Mouse (Mus musculus) heart, postnatal 14 days (tissue): Measurements from ENCODE around the gene Ptpn7. TPM values are rescaled to one million over a fixed set of nuclear protein-coding genes. Genes with fewer than 3 reads are reported as not detected.

Experiments used
- DNase-seq, 2 experiments: peaks; one replicate each; pipeline ENCODE4 v3.0.0; 2021 to 2022
- intact Hi-C: fragments of 180-260 bp; cut with DNase I; formaldehyde crosslinking; loops from one replicate; pipeline ENCODE4 v1.15.1; 2025
- total RNA-seq, 2 experiments: library from RNA; stranded (reverse); gene quantifications; 2 replicates each; pipeline ENCODE4 v1.2.3; 2021

Ptpn7 gene
- total RNA-seq, 2 experiments from 2014 or later = 0.72 to 3.3 TPM

DNA sequence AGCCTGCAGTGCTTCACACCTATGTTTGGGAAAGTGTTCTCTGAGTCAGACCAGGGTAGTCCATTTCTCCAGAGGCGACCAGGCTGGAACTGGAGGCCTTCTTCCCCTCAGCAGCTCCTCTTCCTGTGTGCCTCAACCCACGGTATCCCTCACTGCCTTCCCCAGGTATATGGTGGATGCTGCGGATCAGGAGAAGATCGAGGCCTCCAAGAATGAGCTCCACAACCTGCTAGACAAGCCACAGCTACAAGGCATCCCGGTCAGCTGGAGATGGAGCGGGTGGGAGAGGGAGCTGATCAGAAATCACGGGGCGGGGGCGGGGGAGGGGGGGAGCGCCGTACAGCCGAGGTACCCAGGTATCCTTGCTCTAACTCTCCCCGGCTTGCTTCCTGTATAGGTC, 21.5 kb downstream of the Ptpn7 start:
- DNase-seq = no peak
- intact Hi-C loops = no loop called here

- peak; percentile 68 to 79 for DNase-seq
- intact Hi-C loops = no loop called here
Measured at GRCm38 (mm10) chr1:135154411-135154959, 22.0 kb downstream of the Ptpn7 start.

DNA sequence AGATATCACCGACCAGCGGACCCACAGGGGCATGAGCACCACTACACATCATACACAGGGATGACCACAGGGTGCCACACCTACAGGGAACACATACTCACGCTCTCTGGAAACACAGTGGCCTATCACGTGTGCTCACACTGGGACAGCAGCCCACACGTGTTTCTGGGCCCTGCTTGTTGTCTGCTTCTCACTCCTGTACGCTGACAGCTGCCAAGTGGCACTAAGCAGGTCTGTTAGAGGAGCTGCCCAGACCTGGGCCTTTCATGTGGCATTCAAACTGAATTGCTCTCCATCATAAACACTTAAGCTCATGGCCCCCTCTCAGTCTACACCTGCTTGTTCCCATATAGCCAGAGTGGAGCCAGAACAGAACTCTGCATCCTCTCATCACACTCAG, 23.8 kb downstream of the Ptpn7 start:
- intact Hi-C loops = no loop called here
- peak; percentile 36 to 70 for DNase-seq

GRCm38 (mm10) chr1:135158633-135159032, 26.1 kb downstream of the Ptpn7 start:
- no peak for DNase-seq
- intact Hi-C loops = no loop called here

DNA sequence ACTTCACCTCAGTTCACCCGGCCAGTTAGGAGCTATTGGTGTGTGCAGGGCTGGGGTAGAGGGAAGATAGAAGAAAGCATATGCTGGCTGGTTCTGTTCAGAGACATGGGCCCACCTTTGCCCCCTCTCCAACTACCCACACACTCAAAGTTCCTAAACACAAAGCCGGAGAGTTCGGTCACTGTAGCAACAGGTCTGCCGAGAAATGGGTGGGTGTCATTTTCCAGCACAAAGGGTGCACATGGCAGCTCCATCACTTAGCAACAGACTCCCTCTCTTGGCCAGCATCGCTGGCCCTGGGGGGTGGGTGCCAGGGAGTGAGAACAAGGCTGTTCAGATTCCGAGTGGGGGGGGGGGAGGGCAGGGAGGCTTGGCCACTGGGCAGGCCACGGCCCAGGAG, 26.6 kb downstream of the Ptpn7 start:
- DNase-seq = no peak
- intact Hi-C loops = no loop called here

GRCm38 (mm10) chr1:135159556-135160123, 27.1 kb downstream of the Ptpn7 start:
- intact Hi-C loops = no loop called here
- no peak for DNase-seq

- DNase-seq = no peak
- intact Hi-C loops = no loop called here
Measured at GRCm38 (mm10) chr1:135160411-135161050, 28.0 kb downstream of the Ptpn7 start.

DNA sequence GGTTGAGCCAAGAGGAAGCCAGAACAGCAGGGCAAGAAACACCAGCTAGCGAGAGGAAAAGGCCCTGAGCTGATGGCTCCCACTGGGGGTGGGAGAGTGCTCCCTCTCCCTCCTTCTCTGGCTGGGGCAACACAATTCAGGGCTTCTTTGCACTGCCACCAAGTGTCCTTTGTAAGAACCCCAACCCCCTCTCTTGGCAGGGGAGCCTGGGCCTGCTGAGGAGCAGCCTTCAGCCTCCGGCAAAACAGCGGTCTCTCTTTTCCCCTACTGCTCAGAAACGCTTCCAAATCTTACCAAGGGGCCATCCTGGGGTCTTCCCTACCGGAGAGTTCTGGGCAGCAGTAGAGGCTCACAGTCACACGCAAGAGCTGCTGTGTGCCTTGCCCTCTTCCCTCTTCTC, 30.2 kb downstream of the Ptpn7 start:
- no peak for DNase-seq
- intact Hi-C loops = no loop called here

- no peak for DNase-seq
- intact Hi-C loops = no loop called here
Measured at GRCm38 (mm10) chr1:135167435-135167834, 34.9 kb downstream of the Ptpn7 start, which contains the start of gene Gpr37l1. TSS of gene Gpr37l1 (minus strand) at chr1:135167681.

- no peak for DNase-seq
- intact Hi-C loops = no loop called here
Measured at GRCm38 (mm10) chr1:135168453-135169200, 36.1 kb downstream of the Ptpn7 start.

DNA sequence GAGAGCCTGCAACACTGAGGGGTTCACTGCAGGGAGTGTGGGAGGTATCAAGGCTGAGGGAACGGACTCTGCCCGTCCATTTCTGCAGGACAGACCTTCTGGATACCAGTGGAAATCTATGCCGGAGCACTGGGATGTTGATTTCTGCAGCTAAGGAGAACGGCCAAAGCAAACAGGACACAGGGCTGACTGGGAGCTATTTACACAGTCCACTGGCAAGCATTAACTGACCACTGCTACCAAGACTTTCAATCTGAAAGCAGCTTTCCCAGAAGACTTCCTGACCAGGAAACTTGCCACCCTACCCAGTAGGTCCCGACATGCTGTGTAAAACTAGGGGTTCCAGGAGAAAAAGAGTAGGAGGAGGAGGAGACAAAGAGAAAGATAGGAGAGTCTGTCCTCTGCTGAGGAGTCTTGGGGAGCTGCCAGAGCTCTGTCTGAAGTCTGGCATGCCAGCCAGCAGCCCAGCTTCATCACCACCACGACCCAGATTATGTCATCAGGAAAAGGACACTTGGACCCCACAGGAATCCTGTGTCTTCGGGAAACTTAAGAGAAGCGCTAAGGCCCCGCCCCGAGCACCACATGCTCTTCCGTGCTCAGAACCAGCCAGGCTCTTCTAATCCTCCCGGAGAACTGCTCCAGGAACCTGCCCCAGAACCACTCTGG, 37.2 kb downstream of the Ptpn7 start:
- DNase-seq = no peak
- intact Hi-C loops = loop anchor here (5.0 kb wide), 2 partner anchors 373 to 528 kb away; no protein-coding TSS in a partner anchor

GRCm38 (mm10) chr1:135170299-135170698, 37.8 kb downstream of the Ptpn7 start:
- DNase-seq = no peak
- intact Hi-C loops = loop anchor here (5.0 kb wide), 2 partner anchors 372 to 527 kb away; no protein-coding TSS in a partner anchor

- DNase-seq = no peak
- intact Hi-C loops = loop anchor here (5.0 kb wide), 2 partner anchors 371 to 526 kb away; no protein-coding TSS in a partner anchor
Measured at GRCm38 (mm10) chr1:135171202-135171601, 38.7 kb downstream of the Ptpn7 start.

- intact Hi-C loops = loop anchor here (1.0 to 5.0 kb wide), 4 partner anchors 86 to 525 kb away; partner anchors contain the start of gene Elf3
- DNase-seq = peak; percentile 65 to 77
Measured at GRCm38 (mm10) chr1:135171984-135172383, 39.5 kb downstream of the Ptpn7 start.

DNA sequence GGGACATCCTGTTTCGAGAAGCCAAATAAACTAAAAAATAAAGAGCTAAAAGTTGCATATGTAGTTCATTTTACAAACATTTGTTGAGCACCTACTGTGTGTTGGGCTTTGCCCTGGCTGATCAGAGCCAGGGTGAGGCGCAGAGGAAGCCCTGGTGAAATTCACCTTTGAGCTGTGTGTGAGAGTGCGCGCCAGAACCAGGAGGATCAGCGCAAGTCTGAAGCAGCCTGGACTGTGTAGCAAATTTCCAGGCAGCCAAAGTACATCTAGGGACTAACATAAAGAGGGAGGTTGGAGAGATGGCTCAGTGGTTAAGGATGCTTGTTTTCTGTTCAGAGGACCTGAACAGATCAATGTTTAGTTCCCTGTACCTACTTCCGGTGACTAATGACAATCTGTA, 40.8 kb downstream of the Ptpn7 start:
- intact Hi-C loops = loop anchor here (5.0 kb wide), 2 partner anchors 369 to 524 kb away; no protein-coding TSS in a partner anchor
- DNase-seq = no peak

GRCm38 (mm10) chr1:135175176-135175575, 42.7 kb downstream of the Ptpn7 start:
- intact Hi-C loops = no loop called here
- DNase-seq = no peak

DNA sequence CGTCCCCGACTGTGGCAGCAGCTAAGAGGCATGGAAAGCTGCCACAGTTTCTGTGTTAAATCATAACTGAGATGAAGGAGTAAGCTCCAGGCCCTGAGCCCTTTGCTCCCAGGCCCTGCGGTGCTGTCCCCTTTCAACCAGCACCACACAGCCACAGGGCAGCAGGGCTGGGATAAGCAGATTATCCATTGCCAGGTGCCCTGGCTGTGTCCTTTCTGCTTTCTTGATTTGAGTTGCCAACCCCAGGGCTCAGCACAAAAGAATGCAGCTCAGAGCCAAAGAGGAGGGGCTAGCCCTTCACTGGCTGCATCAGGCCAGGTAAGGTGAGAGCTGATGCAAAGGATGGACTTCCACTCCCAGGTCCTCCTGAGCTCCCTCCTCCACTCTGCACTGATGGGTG, 45.2 kb downstream of the Ptpn7 start:
- DNase-seq = no peak
- intact Hi-C loops = no loop called here

GRCm38 (mm10) chr1:135178863-135179262, 46.4 kb downstream of the Ptpn7 start:
- DNase-seq = no peak
- intact Hi-C loops = no loop called here

DNA sequence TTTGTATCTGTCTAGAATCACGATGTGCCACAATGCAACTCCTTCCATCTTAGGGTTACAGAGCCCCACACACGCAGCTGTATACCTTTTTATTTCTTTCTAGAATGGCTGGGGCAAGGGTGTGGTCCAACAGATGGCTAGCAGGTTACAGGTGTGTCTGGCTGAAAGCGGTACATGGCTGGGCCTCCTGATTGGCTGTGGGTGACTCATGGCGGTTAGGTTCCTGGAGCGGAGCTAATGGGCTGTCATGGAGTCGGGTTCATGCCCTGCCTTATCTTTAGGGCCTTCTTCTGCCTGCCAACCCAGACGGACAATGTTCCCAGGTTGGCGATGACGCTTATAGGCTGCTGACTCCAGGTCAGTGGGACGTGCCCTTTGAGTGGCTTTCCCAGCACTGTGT, 48.3 kb downstream of the Ptpn7 start:
- intact Hi-C loops = no loop called here
- DNase-seq = no peak

DNA sequence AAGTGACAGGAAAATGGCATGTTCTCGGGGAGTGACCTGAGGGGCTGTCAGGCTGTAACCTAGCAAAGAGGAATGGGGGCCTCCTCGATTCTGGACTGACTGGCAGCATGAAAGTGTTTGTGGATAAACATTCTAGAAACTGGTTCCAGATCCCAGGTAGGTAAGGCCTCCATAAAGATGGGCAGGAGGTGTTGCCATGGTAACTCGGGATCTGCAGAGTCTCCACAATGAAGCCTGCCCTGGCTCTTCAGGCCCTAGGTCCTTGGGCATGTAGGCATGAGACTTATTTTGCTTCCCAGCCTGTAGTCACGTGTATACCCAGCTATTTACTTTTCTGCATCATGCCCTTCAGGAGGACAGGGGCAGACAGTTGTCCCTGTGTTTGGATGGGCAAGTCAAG, 48.8 kb downstream of the Ptpn7 start:
- DNase-seq = no peak
- intact Hi-C loops = no loop called here
